Mouse (Mus musculus) urinary bladder, postnatal 4 days (tissue): ENCODE data around the gene Gm45208.

ENCODE experiments used
- DNase-seq, 2 experiments: peaks; one replicate each; pipeline ENCODE4 v3.0.0; 2021 to 2022; ENCODE audit warnings: low spot score in 2 of 2

Gene Gm45208

DNA sequence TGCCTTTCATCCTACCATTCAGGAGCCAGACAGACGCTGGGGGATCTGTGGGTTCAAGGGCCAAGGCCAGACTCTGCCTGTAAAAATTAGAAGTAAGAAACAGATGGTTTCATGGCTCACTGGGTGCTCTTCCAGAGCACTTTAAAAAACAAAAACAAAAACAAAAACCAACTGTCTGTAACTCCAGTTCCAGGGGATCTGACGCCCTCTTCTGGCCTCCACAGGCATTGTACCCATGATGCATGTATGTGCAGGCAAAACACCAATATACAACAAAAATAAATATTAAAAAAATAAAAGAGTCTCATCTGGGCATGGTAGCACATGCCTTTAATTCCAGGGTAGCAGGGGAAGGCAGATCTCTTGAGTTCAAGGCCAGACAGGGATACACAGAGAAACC, 50.7 kb downstream of the Gm45208 start:
- DNase-seq = no peak

DNA sequence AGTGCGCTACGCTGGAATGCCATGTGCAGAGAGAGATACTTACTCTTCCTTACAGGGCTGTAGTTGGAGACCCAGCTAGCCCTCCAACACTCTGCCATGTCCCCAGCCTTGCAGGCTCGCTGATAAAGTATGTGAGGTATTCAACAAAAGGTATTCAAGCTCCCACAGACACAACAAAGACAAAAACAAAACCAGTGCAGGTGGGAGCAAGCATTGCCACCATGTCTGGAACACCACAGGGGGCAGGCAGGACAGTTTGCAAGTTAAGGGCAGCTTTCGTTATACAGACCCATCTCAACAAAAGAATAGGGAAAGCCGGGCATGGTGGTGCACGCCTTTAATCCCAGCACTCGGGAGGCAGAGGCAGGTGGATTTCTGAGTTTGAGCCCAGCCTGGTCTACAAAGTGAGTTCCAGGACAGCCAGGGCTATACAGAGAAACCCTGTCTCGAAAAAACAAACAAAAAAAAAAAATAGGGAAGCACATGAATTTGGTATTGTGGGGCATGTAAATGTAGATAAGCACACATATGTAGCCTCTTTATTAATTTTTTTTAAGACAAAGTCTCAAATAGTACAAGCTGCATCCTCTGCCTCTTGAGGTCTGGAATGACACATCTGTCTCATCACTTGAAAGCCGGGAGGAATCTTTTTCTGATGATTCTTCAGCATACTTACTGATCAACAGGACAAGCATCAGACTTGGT, 53.6 kb downstream of the Gm45208 start:
- no peak for DNase-seq

DNA sequence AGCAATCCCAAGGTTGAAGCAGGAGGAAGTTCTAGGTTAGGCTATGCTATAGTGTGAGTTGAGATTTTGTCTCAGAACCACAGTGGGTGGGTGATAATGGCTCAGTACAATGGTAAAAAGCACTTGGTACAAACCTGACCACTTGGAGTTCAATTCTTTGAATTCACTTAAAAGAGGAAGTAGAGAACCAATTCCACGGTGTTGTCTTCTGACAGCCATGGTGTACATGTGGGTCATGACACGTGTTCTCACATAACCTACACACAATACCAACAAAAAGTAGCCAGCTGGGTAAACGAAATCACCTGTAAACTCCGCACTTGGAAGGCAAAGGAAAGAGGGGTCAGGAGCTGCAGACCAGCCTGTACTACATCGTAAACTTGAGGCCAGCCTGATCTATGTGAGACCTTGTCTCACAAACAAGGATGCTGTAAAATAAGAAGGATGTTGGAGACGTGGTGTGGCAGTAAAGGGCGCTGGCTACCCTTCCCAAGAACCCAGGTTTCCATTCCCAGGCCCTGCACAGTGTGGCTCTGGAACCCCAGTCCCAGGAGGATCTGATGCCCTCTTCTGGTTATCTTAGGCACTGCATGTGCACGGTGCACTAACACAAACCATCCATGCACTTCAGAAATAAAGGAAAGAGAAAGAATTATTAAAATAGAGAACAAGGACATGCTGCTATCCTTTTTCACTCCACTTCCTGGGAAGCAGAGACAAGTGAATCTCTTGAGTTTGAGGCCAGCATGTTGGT, 54.5 kb downstream of the Gm45208 start:
- DNase-seq = no peak

DNA sequence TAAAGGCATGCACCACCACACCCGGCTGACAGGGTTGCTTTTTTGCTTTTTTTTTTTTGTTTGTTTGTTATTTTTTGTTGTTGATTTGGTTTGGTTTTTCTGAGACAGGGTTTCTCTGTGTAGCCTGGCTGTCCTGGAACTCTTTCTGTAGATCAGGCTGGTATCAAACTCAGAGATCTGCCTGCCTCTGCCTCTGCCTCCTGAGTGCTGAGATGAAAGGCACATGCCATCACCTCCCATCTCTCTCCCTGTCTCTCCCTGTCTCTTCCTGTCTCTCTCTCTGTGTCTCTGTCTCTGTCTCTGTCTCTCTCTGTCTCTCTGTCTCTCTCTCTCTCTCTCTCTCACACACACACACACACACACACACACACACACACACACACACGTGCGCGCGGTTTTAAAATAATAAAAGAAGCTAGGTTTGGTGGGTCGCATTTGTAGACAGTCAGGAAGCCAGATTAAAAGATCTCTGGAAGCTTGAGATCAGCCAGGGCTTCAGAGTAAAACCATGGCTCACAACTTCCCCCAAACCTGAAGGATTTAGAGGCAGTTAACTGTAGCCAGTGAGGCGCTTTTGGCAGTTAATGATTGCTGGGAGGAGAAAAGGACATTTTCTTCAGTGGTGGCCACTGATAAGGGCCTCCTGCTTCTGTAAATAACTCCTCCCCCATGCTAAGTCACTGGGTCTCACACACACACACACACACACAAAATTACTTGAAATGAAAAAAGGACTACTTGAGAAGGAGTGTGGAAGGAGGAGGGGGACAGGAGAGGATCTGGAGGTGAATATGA, 56.6 kb downstream of the Gm45208 start:
- no peak for DNase-seq

DNA sequence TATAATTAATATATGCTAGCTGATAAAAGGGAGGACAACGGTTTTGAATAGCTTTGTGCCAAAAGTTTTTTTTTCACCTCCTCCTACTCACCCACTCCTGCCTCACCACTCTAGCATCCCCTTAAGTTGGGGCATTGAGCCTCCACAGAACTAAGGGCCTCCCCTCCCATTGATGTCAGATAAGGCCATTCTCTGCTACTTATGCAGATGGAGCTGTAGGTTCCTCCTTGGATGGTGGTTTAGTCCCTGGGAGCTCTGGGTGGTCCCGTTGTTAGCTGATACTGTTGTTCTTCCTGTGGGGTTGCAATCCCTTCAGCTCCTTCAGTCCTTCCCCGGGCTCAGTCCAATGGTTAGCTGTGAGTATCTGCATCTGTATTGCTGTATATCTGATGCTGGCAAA, 57.2 kb downstream of the Gm45208 start:
- DNase-seq = no peak
